Mouse (Mus musculus): ENCODE results near the gene Gm28042. TPM values are rescaled to one million over a fixed set of nuclear protein-coding genes. Genes with fewer than 3 reads are reported as not detected.
A peak's percentile ranks its signal among the peaks of the same experiment; 100 is the strongest.

The Gm28042 gene
- 1 to 10 TPM in 2 of 4 experiments, under 1 TPM in 2; 0.78 to 1.6 (median 0.96) TPM for total RNA-seq (2022)

GRCm38 (mm10) chr2:120026984-120027949 lies at the start of gene Gm28042, which contains the start of gene Jmjd7:
Gene Gm28042 (plus strand): TSS chr2:120027493.
Gene Jmjd7 (plus strand): TSS chr2:120027483.
- peak; percentile 90 for DNase-seq

- DNase-seq = no peak
Measured at GRCm38 (mm10) chr2:119980343-119980986, 46.8 kb upstream of the Gm28042 start.

- DNase-seq = no peak
Measured at GRCm38 (mm10) chr2:119981631-119982030, 45.7 kb upstream of the Gm28042 start.

GRCm38 (mm10) chr2:119985871-119986270 lies 41.4 kb upstream of the Gm28042 start:
- no peak for DNase-seq

GRCm38 (mm10) chr2:119986369-119986768 lies 40.9 kb upstream of the Gm28042 start:
- DNase-seq = no peak

GRCm38 (mm10) chr2:119987441-119987840 lies 39.9 kb upstream of the Gm28042 start:
- no peak for DNase-seq

- DNase-seq = no peak
Measured at GRCm38 (mm10) chr2:119988952-119989351, 38.3 kb upstream of the Gm28042 start.

- no peak for DNase-seq
Measured at GRCm38 (mm10) chr2:119990881-119991280, 36.4 kb upstream of the Gm28042 start.

GRCm38 (mm10) chr2:119992349-119992748 lies 34.9 kb upstream of the Gm28042 start:
- DNase-seq = no peak

GRCm38 (mm10) chr2:119993515-119993914 lies 33.8 kb upstream of the Gm28042 start:
- DNase-seq = no peak

- DNase-seq = no peak
Measured at GRCm38 (mm10) chr2:119994839-119995238, 32.5 kb upstream of the Gm28042 start.

GRCm38 (mm10) chr2:119995391-119996281 lies 31.7 kb upstream of the Gm28042 start:
- DNase-seq = peak; percentile 24

- no peak for DNase-seq
Measured at GRCm38 (mm10) chr2:119997354-119997753, 29.9 kb upstream of the Gm28042 start.

- no peak for DNase-seq
Measured at GRCm38 (mm10) chr2:119999731-120000130, 27.6 kb upstream of the Gm28042 start.

GRCm38 (mm10) chr2:120000882-120001584 lies 26.3 kb upstream of the Gm28042 start:
- DNase-seq = no peak

GRCm38 (mm10) chr2:120001956-120002355 lies 25.3 kb upstream of the Gm28042 start:
- no peak for DNase-seq

GRCm38 (mm10) chr2:120003970-120004369 lies 23.3 kb upstream of the Gm28042 start:
- no peak for DNase-seq

GRCm38 (mm10) chr2:120006696-120007095 lies 20.6 kb upstream of the Gm28042 start:
- DNase-seq = no peak

- peak; percentile 79 for DNase-seq
Measured at GRCm38 (mm10) chr2:120007680-120008210, 19.5 kb upstream of the Gm28042 start.

- no peak for DNase-seq
Measured at GRCm38 (mm10) chr2:120008672-120009071, 18.6 kb upstream of the Gm28042 start.

- DNase-seq = no peak
Measured at GRCm38 (mm10) chr2:120011462-120012200, 15.7 kb upstream of the Gm28042 start.

All from adrenal gland, adult 8-10 months (tissue).